Mouse (Mus musculus): ENCODE data around the gene Card10. TPM values are rescaled to one million over a fixed set of nuclear protein-coding genes. Genes with fewer than 3 reads are reported as not detected.

Gene Card10
- polyA plus RNA-seq, 1 experiment = 20.8 TPM

GRCm38 (mm10) chr15:78755226-78755625 is 47.6 kb downstream of the Card10 start:
- H3K4me1 ChIP-seq (ENCODE audit: control insufficient read depth, insufficient read depth, low read length) = peaks cover 2% of the 10 kb centered on the region
- no peak overlapping the region for H3K4me3 ChIP-seq (replicated peaks; ENCODE audit: control insufficient read depth, low read depth, low read length)
- WGBS = 48% methylated on average over 3 of the region's 3 CpGs
- no peak for TF ChIP-seq CTCF (IDR thresholded peaks at IDR 0.05; ENCODE audit: control insufficient read depth, insufficient read depth, low read length)
- no peak for TF ChIP-seq POLR2A (IDR thresholded peaks at IDR 0.05; ENCODE audit: borderline replicate concordance, control insufficient read depth, low read depth, low read length)
- H3K27ac ChIP-seq (ENCODE audit: control insufficient read depth, insufficient read depth, low read depth, low read length, poor library complexity) = no peak overlapping the region

- H3K4me3 ChIP-seq (replicated peaks; ENCODE audit: control insufficient read depth, low read depth, low read length) = no peak overlapping the region
- peaks cover 2% of the 10 kb centered on the region for H3K4me1 ChIP-seq (ENCODE audit: control insufficient read depth, insufficient read depth, low read length)
- no peak overlapping the region for H3K27ac ChIP-seq (ENCODE audit: control insufficient read depth, insufficient read depth, low read depth, low read length, poor library complexity)
- 8% methylated on average over 5 of the region's 5 CpGs for WGBS
- TF ChIP-seq POLR2A (IDR thresholded peaks at IDR 0.05; ENCODE audit: borderline replicate concordance, control insufficient read depth, low read depth, low read length) (no peak), CTCF (IDR thresholded peaks at IDR 0.05; ENCODE audit: control insufficient read depth, insufficient read depth, low read length) (no peak)
These were observed 48.7 kb downstream of the Card10 start for GRCm38 (mm10) chr15:78754144-78754543.

DNA sequence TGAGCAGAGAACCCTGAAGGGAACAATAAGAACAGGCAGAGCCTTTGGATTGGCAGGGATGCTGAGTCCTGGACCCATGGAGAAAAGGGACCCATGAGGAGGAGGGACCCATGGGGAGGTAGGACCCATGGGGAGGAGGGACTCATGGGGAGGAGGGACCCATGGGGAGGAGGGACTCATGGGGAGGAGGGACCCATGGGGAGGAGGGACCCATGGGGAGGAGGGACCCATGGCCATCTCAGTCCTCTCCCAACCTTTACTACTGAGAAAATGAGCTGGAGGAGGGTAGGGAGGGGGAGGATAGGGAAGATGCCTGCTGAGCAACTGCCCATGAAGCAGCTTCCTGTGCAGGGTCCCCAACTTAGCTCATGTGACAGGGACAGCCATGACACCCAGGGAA is 49.9 kb downstream of the Card10 start:
- Histone ChIP-seq H3K4me1 (ENCODE audit: control insufficient read depth, insufficient read depth, low read length) (peaks cover 2% of the 10 kb centered on the region), H3K27ac (ENCODE audit: control insufficient read depth, insufficient read depth, low read depth, low read length, poor library complexity) (no peak overlapping the region), H3K4me3 (replicated peaks; ENCODE audit: control insufficient read depth, low read depth, low read length) (no peak overlapping the region)
- TF ChIP-seq CTCF (IDR thresholded peaks at IDR 0.05; ENCODE audit: control insufficient read depth, insufficient read depth, low read length) = no peak

GRCm38 (mm10) chr15:78750608-78751350 is 52.1 kb downstream of the Card10 start:
- TF ChIP-seq POLR2A (IDR thresholded peaks at IDR 0.05; ENCODE audit: borderline replicate concordance, control insufficient read depth, low read depth, low read length) = no peak
- Histone ChIP-seq H3K4me1 (ENCODE audit: control insufficient read depth, insufficient read depth, low read length) (peaks cover 2% of the 10 kb centered on the region), H3K27ac (ENCODE audit: control insufficient read depth, insufficient read depth, low read depth, low read length, poor library complexity) (no peak overlapping the region), H3K4me3 (replicated peaks; ENCODE audit: control insufficient read depth, low read depth, low read length) (no peak overlapping the region)
- WGBS = 82% methylated on average over 6 of the region's 6 CpGs

- TF ChIP-seq CTCF (IDR thresholded peaks at IDR 0.05; ENCODE audit: control insufficient read depth, insufficient read depth, low read length) (no peak), POLR2A (IDR thresholded peaks at IDR 0.05; ENCODE audit: borderline replicate concordance, control insufficient read depth, low read depth, low read length) (no peak)
- Histone ChIP-seq H3K4me3 (replicated peaks; ENCODE audit: control insufficient read depth, low read depth, low read length) (no peak overlapping the region), H3K27ac (ENCODE audit: control insufficient read depth, insufficient read depth, low read depth, low read length, poor library complexity) (no peak overlapping the region), H3K4me1 (ENCODE audit: control insufficient read depth, insufficient read depth, low read length) (peaks cover 2% of the 10 kb centered on the region)
- WGBS = 89% methylated on average over 5 of the region's 5 CpGs
These were observed 53.0 kb downstream of the Card10 start for GRCm38 (mm10) chr15:78749855-78750254.

DNA sequence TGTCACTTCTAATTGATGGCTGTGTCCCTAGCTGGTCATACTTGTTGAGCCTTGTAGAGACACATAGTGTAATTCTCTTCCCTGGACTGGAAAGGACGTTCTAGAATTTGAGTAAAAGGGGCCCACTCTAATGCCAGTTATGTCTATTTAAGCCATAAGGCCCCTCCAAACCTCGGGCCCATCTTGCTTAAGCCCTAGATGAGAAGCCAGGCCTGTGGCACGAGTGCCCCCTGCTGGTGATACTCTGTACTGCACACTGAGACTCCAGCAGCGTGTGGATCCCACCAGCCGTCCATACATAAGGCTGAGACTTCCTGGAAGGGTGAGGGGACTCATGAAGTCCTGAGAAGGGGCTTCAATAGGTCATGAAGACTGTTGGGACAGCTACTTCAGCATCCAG is 58.6 kb downstream of the Card10 start:
- peak; percentile 99 for TF ChIP-seq CTCF (IDR thresholded peaks at IDR 0.05; ENCODE audit: control insufficient read depth, insufficient read depth, low read length)
- no peak for TF ChIP-seq POLR2A (IDR thresholded peaks at IDR 0.05; ENCODE audit: borderline replicate concordance, control insufficient read depth, low read depth, low read length)
- WGBS = 8% methylated on average over 5 of the region's 5 CpGs
- no peak overlapping the region for H3K27ac ChIP-seq (ENCODE audit: control insufficient read depth, insufficient read depth, low read depth, low read length, poor library complexity)
- no peak overlapping the region for H3K4me3 ChIP-seq (replicated peaks; ENCODE audit: control insufficient read depth, low read depth, low read length)
- H3K4me1 ChIP-seq (ENCODE audit: control insufficient read depth, insufficient read depth, low read length) = no peaks in the 10 kb centered on the region

GRCm38 (mm10) chr15:78742831-78743230 is 60.0 kb downstream of the Card10 start:
- no peak for TF ChIP-seq POLR2A (IDR thresholded peaks at IDR 0.05; ENCODE audit: borderline replicate concordance, control insufficient read depth, low read depth, low read length)
- TF ChIP-seq CTCF (IDR thresholded peaks at IDR 0.05; ENCODE audit: control insufficient read depth, insufficient read depth, low read length) = no peak
- Histone ChIP-seq H3K4me1 (ENCODE audit: control insufficient read depth, insufficient read depth, low read length) (no peaks in the 10 kb centered on the region), H3K27ac (ENCODE audit: control insufficient read depth, insufficient read depth, low read depth, low read length, poor library complexity) (no peak overlapping the region), H3K4me3 (replicated peaks; ENCODE audit: control insufficient read depth, low read depth, low read length) (no peak overlapping the region)
- 77% methylated on average over 9 of the region's 10 CpGs for WGBS

GRCm38 (mm10) chr15:78740662-78741061 is 62.2 kb downstream of the Card10 start:
- no peak for TF ChIP-seq CTCF (IDR thresholded peaks at IDR 0.05; ENCODE audit: control insufficient read depth, insufficient read depth, low read length)
- Histone ChIP-seq H3K27ac (ENCODE audit: control insufficient read depth, insufficient read depth, low read depth, low read length, poor library complexity) (no peak overlapping the region), H3K4me1 (ENCODE audit: control insufficient read depth, insufficient read depth, low read length) (no peaks in the 10 kb centered on the region), H3K4me3 (replicated peaks; ENCODE audit: control insufficient read depth, low read depth, low read length) (no peak overlapping the region)
- 12% methylated on average over 12 of the region's 12 CpGs for WGBS

DNA sequence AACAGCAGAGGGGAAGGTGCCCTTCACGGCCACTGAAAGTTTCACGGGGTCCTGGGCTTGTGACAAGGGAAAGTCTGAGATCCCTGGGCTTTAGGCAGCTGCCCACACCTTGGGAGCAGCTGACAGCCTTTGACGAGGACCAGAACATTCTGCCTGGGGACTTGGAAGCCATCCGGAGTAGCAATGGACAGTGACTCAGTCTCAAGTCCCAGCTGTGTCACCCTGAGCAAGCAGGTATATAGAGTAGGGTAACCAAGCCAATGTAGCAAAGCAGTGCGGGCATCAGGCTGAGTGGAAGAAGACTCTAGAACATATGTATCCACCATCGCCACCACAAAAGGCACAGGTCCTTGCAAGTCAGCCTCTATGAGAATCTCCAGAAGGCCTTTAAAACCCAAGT is 65.7 kb downstream of the Card10 start:
- 60% methylated on average over 6 of the region's 6 CpGs for WGBS
- H3K4me3 ChIP-seq (replicated peaks; ENCODE audit: control insufficient read depth, low read depth, low read length) = no peak overlapping the region
- H3K27ac ChIP-seq (ENCODE audit: control insufficient read depth, insufficient read depth, low read depth, low read length, poor library complexity) = no peak overlapping the region
- no peak for TF ChIP-seq CTCF (IDR thresholded peaks at IDR 0.05; ENCODE audit: control insufficient read depth, insufficient read depth, low read length)
- TF ChIP-seq POLR2A (IDR thresholded peaks at IDR 0.05; ENCODE audit: borderline replicate concordance, control insufficient read depth, low read depth, low read length) = no peak
- H3K4me1 ChIP-seq (ENCODE audit: control insufficient read depth, insufficient read depth, low read length) = no peaks in the 10 kb centered on the region

All from bone marrow, adult 2 months (tissue).